Mouse (Mus musculus) embryo, embryonic 10 days (tissue): ENCODE results near the gene Supv3l1.

Experiments used
- DNase-seq: peaks from one replicate; pipeline ENCODE4 v3.0.0-alpha.2; 2015; ENCODE audit warnings: low spot score

Gene Supv3l1

GRCm38 (mm10) chr10:62413606-62413982 lies 35.9 kb downstream of the Supv3l1 start:
- no peak for DNase-seq

- no peak for DNase-seq
Observed at GRCm38 (mm10) chr10:62412906-62413605, 36.5 kb downstream of the Supv3l1 start.

DNA sequence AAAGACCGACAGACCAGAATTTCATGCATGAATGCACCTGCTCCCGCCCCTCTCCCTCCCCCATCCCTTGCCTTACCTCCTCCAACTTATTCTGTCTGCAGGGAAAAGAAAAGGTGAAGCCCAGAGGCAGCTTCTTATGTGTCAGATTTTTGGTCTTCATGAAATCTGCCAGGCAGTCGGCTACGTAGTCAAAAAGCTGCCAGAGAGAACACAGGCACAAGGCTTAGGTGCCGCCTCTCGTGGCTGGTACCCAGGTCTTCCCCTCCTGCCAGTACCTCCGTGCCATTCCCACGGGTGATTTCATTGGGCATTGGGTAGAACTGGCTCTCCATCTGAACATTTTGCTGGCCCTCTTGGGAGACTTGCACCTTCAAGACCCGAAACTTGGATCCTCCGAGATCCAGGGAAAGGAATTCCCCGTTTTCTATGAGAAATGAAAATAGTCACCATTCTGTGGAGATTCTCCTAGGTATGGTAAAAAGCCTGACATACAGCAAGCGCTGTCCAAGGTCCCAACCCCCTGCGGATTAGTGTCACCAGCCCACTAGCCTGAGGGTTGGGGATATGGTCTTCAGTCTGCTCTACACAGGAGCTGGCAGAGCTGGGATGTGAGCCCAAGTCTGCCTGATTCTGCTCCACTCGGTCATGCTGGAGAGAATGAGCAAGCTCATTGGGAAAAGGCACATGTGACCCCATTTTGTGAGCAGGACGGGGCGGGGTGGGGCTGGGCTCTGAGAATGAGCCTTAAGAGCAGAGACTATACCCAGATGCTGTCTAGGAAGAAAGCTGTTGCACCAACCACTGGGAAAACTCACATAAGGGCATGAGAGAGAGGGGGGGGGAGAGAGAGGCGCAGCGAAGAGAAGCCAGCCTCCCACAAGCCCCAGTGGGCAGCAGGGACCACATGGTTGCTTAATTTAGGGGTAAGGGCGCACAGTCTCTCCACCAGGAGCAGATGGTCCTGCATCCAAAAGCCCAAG lies 37.8 kb downstream of the Supv3l1 start:
- DNase-seq = no peak

DNA sequence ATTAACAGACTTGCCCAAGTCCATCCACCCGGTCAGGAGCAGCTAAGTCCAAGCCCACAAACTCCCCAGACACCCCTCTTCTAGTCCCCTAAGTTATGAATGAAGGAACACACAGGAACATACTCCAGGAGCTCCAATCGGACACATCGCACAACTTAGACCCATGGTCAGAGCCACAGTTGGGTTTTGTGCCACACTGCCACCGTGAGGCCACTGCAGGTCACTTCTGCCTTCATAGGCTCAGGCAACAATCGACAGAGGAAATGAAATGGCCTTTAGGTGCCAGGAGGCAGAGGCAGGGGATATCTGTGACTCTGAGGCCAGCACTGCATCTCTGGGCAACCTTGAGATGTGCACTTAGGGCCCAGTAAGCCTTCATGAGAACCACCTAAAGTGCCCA lies 38.6 kb downstream of the Supv3l1 start:
- peak; percentile 88 for DNase-seq

DNA sequence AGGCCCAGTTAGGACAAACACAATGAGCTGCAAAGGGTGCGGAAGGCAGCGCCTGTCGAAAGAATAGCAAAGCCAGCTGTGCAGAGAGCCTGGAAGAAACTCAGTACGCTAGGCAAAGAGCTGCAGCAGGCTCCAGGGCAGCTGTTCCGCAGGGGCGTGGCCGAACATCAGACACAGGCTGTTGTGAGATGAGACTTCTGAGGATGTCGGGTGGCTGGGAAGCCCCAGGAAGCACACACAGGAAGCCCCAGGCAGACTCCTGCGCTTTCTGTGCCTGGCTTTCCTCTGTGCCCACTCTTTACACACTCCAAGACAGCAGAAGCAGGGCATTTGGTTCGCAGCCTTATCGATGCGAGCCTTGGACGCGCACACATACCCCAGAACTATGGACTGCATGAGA lies 44.6 kb downstream of the Supv3l1 start:
- peak; percentile 70 for DNase-seq

GRCm38 (mm10) chr10:62401641-62402111 lies 47.9 kb downstream of the Supv3l1 start:
- DNase-seq = no peak

DNA sequence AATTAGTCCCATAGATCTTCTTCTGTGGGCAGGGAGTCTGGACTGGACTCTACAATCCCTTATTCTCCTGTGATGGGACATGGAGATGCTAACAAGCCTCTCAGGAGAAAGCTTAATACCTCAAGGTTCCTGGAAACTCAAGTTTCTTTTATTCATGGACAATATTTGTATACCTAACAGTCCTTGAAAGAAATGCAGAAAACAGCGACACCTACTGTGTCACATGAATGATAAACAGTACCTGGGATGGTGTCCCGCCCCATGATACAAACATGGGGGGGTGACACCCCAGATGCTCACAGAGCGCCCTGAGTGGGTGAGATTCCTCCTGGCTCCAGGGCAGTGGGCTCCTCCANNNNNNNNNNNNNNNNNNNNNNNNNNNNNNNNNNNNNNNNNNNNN lies 66.5 kb downstream of the Supv3l1 start:
- no peak for DNase-seq

DNA sequence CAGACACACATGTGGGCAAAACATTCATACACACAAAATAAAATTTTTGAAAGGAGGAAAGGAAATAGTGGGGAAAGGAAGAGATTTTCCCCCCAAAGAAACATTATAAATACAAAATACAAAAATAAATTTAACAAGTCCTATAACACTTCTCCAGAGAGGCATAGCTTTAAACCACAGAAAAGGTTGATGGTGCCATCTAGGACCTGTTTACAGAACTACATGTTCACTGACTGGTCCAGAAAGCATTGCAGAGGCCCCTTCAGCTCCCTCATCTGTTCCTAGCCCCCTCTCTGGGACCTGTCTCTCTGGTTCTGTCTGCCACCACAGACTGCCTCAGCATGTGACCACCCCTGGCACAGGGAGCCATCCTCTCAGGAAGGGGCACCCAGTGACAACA lies 68.6 kb downstream of the Supv3l1 start:
- no peak for DNase-seq

DNA sequence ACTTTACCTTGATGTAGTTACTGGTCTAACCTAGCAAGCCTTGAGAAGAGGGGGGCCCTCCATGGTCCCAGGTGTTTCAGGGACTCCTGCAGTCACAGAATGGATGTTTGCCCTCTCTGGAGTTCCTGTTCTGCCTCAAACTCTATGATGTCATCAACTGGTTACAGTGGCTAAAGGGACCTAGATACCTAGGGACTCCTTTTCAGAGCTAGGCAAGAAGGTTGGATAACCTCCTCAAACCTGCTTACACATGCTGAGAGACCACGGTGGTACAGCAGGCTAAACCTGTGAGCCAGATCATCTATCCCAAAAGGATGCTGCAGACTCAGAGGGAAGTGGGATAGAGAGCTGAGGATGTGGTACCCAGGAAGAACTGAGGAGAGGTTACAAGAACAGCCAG lies 69.7 kb downstream of the Supv3l1 start, which contains the start of gene Hk1:
TSS of gene Hk1 (minus strand) at position 101 of the 400 bp plus-strand sequence.
- DNase-seq = no peak
